8 mouse cellular contexts compared by ENCODE assay signal in genomic region chr5:64610562-64611405, GRCm38 (mm10).
A peak's percentile ranks its signal among the peaks of the same experiment; 100 is the strongest.
DNase-seq lines count a peak whose midpoint lies in the region; ATAC-seq lines count a peak whose summit lies in the region.

No protein-coding gene starts in this region.

- DNase-seq in gastrocnemius, adult 18-20 months (ENCODE audit: low spot score), result peak; percentile 16
- DNase-seq in gastrocnemius, adult 8-10 months (ENCODE audit: low spot score in 2 of 2), result no peak
- peak; percentile 95 for DNase-seq in embryo, embryonic 9.5 days (ENCODE audit: extremely low spot score)
- peak; percentile 93 for DNase-seq in kidney, adult 9 months
- peak; percentile 24 for DNase-seq in skeletal muscle tissue, adult 2 months (ENCODE audit: low read depth, low spot score)
- no peak for DNase-seq in layer of hippocampus, adult 9-11 months

- peak; percentile 94 for ATAC-seq in heart, embryonic 12.5 days (ENCODE audit: insufficient number of reproducible peaks, low FRiP score)
- peak; percentile 97 for ATAC-seq in lung, embryonic 16.5 days (ENCODE audit: low read depth)

- no peaks in the 10 kb centered on the region for H3K36me3 ChIP-seq in heart, embryonic 12.5 days
- no peaks in the 10 kb centered on the region for H3K36me3 ChIP-seq in lung, embryonic 16.5 days (ENCODE audit: control insufficient read depth, insufficient read depth, low read length)

- no peak overlapping the region for H3K9ac ChIP-seq in heart, embryonic 12.5 days
- H3K9ac ChIP-seq in lung, embryonic 16.5 days (ENCODE audit: low read length), result peak overlapping the region; percentile 12; the same call in 1 of the 2 replicates

- WGBS in heart, embryonic 12.5 days, result 16% methylated on average over 13 of the region's 13 CpGs
- 14% methylated on average over 12 of the region's 13 CpGs for WGBS in lung, embryonic 16.5 days

- H3K27ac ChIP-seq in heart, embryonic 12.5 days (ENCODE audit: poor library complexity, severe bottlenecking), result peak overlapping the region; percentile 80
- H3K27ac ChIP-seq in lung, embryonic 16.5 days (ENCODE audit: low read length), result peak overlapping the region; percentile 82

- H3K27me3 ChIP-seq in heart, embryonic 12.5 days (replicated peaks), result no peaks in the 10 kb centered on the region
- H3K27me3 ChIP-seq in lung, embryonic 16.5 days (ENCODE audit: control insufficient read depth, insufficient read depth, low read depth, low read length), result no peaks in the 10 kb centered on the region

- H3K4me2 ChIP-seq in heart, embryonic 12.5 days, result peak overlapping the region; percentile 40
- H3K4me2 ChIP-seq in lung, embryonic 16.5 days (ENCODE audit: low read depth, low read length), result no peak overlapping the region

- H3K4me3 ChIP-seq in heart, embryonic 12.5 days, result no peak overlapping the region
- H3K4me3 ChIP-seq in lung, embryonic 16.5 days (ENCODE audit: low read length), result no peak overlapping the region

- H3K4me1 ChIP-seq in heart, embryonic 12.5 days (replicated peaks), result peaks cover 18% of the 10 kb centered on the region
- H3K4me1 ChIP-seq in lung, embryonic 16.5 days (replicated peaks; ENCODE audit: control insufficient read depth, insufficient read depth, low read length), result peaks cover 9% of the 10 kb centered on the region

- no peaks in the 10 kb centered on the region; the same call in 1 of the 2 replicates for H3K9me3 ChIP-seq in heart, embryonic 12.5 days (replicated peaks)
- H3K9me3 ChIP-seq in lung, embryonic 16.5 days (ENCODE audit: control insufficient read depth, low read length), result no peaks in the 10 kb centered on the region

Comparison
In these comparisons a context has a peak if more than half of its experiments do, and no peak if none do; other contexts are left out.
1. DNase-seq: peak in gastrocnemius, adult 18-20 months (single experiment), embryo, embryonic 9.5 days (single experiment), kidney, adult 9 months (single experiment) and skeletal muscle tissue, adult 2 months (single experiment); none in gastrocnemius, adult 8-10 months (0 of 2) and layer of hippocampus, adult 9-11 months (single experiment).